Mouse (Mus musculus): ENCODE data around the gene Haus3.
A peak's percentile ranks its signal among the peaks of the same experiment; 100 is the strongest.

Haus3 gene

DNA sequence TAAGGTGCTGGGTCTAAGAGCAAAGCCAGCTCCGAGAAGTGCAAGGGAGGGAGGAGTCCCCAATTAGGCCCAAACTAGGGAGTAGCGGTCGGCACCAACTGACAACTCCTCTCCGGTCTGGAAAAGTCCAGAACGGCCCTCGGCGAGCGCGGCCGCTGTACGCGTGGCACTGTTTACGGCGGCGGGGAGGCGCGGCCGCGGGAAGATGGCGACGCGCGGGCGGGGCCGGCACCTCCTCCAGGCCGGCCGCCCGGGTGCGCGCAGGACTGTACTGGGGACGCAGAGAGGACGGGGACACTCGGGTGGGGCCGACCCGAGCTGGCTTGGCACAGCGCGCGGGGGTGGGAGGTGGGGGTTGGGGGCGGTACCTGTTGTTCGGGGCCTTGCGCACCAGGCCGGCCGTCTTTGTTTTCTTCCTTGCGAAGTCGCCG, 17.6 kb upstream of the Haus3 start:
- peak; percentile 19 to 45 for DNase-seq (ENCODE audit: low spot score in 2 of 2)

DNA sequence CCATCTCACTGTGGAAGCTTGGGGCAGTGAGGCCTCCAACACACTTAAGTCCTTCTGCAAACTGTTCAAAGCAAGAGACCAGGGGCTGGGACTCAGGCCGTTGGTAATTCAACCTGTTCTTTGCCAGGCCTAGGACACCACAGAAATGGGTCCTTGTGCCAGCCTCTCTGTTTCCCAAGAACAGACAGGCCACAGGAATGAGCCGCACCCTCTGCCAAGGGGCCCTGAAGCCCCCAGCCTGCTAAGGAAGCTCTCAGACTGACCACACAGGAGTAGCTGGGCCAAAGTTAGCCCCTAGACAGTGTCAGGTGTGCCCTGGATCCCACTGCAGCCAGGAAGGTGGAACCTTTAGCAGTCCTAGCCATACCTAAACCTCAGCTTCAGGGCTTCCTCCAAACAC, 17.1 kb upstream of the Haus3 start:
- DNase-seq (ENCODE audit: low spot score in 2 of 2), result peak in 1 of 2 experiments; percentile 14

DNA sequence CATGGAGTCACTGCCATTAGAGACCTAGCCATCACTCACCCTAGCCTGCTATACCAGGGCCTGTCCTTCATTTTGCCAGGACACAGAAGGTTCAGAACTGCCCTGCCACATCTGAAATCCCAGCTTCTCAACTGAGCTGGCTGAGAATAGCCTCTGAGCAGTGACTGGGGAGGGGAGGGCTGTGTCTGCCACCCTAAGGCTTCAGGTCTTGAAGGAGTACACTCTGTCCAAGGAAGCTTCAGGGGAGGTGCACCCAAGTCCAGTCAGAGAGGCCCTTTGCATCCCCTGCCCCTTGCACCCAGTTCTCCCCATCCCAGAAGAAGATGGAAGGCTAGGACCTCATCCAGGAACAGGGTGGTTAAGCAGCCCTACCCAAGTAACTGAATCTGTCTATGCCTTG, 16.5 kb upstream of the Haus3 start:
- peak in 1 of 2 experiments; percentile 15 for DNase-seq (ENCODE audit: low spot score in 2 of 2)

DNA sequence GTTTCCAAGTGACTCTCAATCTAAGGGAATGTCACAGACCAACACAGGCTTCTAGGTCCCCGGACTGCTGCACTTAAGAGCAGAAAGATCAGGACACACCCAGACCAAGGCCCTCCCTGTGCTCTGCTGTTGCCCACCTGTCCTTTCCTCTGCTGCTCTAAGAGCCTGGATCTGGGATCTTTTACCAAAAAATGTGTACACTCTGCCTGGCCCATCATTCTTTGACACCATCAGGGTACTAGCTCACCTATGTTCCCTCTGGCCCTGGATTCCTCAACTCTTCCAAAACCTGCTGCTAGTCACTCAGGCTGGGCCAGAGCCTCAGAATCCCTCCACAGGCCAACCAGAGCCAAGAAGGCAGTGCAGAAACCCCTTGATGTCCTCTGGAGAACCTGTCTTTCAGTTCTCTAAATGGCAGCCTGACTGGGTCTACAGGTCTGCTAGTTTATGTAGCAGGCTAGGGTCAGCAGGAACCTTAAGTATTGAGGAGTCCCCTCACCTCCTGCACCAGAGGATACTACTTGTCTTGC, 15.8 kb upstream of the Haus3 start:
- no peak for DNase-seq (ENCODE audit: low spot score in 2 of 2)

DNA sequence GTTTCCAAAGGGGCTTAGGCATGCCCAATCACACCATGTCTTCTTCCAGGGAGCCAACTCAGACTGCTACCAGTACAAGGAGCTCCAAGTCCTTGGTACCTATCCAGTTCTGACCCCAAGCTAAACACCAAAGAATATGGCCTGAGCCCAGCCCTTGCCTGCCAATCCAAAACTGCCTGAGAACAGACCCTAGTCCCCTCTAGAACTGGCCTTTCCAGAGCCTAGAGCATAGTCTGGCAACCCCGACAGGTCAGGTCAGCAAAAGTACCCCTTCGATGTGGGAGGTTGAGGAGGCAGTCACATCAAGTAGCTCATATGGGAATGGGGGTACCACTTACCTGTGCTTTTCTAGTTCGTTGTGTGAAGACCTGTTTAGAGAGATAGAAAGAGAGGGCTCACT, 14.6 kb upstream of the Haus3 start:
- DNase-seq (ENCODE audit: low spot score in 2 of 2), result no peak

DNA sequence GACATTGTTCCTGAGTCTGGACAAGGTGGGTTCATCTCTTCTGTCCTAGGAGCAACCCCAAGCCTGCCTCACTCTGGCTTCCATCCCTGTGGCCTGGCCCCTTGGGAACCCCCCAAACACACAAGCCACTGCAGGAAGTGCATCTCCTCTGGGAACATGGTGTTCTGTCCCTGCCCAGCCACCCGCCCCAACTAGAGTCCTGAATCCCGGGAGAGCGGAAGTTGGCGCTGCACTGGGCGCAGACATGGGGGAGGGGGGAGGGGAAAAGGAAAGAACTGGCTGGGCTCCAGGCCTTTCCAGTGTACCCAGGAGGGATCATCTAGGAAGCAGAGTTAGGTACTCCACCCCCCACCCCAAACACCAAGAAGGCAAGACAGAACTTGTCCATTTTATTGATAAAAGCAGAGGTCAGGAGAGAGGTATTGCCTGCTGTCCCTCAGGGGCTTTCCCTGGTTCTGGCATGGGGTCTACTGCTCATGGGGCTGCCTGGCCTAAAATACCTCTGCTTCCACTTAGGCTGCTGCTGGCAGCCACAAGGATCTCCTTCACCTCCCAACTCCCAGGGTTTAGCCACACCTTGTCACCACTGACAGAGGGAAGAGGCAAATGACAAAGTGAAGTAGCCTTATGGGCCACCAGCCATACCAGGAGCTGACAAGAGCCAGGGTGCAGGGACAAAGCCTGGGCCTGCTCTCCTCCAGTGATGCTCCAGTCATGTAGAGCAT, 14.0 kb upstream of the Haus3 start:
- peak in 1 of 2 experiments; percentile 15 for DNase-seq (ENCODE audit: low spot score in 2 of 2)

DNA sequence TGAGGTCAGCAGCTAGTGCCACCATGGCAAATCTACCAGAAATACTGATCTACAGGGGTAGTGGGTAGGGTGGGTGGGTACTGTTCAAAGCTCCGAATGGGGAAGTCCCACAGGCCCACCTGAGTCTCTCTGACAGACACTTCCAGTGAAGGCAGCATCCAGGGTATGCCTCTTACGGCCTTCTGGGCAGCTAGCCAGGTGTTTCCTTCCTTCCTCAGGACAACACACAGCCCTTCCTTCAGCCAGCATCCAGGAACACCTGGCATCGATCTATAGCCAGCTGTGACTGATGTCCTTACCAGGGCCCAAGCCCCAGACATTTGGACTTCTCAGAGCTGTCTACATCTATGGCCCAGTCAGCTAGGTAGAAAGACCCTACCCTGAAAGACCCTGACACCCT, 13.2 kb upstream of the Haus3 start:
- peak in 1 of 2 experiments; percentile 14 for DNase-seq (ENCODE audit: low spot score in 2 of 2)

DNA sequence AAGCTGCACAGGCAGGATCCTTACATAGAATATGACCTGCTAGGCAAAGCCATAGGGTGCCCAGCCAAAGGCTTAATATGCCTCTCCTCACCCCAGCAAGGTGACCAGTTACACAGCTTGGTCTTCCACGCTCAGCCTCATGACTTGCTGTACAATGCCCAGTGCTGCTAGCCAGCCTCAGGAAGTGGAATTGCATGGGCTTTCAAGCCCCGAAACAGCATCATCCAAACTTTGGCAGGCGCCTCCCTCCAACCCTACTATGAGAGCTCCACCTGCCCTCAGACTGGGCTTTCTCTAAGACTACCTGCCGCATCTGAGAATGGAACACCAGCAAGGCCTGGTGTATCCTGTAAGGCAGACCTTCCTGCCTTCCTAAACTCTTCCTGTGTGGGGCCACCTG, 8.5 kb upstream of the Haus3 start:
- no peak for DNase-seq (ENCODE audit: low spot score in 2 of 2)

DNA sequence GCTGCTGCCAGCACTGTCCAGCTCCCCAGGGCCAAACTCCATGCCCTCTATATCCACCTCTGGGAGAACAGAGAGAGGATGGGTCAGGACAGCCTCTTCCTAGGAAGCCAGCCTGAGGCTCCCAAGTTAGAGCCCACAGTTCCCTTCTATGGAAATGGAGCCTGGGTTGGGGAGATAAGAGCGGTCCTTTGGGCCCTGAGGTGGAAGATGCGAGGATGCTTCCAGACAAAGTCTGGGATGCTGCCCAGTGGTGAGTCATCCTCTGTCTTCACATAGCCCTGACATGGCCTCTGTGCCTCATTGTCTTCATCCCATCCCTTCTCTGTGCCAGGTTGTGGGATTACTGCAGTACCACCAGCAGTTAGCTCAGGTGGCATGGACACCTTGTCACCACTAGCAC, 7.8 kb upstream of the Haus3 start:
- DNase-seq (ENCODE audit: low spot score in 2 of 2), result no peak

DNA sequence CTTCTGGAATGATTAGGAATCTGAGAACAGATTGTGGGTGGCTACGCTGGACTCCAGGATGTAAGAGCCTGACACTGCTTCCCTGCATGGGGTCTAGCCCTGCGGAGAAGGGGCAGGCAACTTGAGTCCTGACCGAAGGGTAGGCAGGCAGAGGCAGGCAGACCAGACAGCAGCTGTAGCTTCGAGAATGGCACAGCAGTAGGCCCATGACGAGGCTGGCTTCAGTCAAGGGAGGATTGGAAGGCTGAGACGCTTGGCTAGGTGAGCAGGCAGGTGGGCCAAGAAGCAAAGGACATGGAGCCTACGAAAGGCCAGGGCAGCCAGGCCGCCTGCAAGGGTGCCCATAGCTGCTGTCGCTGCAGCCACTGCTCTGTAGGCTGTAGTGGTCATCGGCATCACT, 7.4 kb upstream of the Haus3 start:
- peak in 1 of 2 experiments; percentile 17 for DNase-seq (ENCODE audit: low spot score in 2 of 2)

DNA sequence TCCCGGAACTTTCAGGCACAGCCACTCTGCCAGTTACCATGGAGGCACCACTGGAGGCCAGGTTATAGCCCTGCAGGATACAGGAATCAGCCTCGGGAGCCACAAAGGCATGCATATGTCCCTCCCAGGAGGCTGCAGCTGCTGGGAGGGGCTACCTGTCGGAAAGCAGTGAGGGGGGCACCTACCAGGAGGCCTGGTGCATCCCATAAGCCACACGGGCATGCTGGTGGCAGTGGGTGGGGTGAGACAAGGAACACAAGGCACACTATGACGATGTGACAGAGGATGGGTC, 6.0 kb upstream of the Haus3 start:
- peak in 1 of 2 experiments; percentile 19 for DNase-seq (ENCODE audit: low spot score in 2 of 2)

DNA sequence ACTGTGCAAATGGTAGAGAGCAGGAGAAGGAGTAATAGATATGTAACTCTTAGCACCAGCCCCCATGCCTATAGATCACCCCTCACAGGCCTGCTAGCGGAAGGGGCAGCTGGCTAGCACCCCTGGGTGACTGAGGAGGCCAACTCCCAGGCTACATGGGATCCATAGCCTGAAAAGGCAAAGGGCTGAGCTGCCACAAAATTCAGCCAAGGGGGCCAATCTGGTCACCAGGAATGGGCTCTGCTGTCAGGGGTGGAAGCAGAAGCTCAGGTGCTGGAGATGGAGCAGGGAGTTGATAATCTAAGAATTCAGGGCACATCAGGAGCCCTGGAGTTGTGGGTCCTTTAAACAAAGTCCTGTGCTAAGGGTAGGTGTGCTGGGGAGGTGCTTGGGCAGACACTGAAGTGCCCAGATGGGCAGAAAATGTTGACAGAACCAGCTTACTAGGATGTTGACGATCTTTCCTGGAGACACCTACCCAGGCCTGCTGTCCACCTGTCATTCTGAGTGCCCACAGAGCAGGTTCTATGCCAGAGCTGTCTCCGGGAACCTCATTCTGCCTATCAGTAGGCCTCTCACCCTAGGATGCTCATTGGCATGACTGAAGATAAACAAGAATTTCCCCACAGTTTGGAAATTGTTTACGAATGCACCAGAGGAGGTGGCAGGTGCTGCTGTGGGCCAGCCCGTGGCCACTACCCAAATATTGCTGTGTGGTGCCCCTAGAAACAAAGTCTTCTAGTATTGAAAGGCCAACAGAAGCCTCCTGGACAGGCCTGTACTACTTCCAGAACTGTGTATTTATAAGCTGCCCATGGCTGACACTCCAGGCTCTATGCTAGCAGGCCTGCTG, 5.4 kb upstream of the Haus3 start:
- DNase-seq (ENCODE audit: low spot score in 2 of 2), result peak in 1 of 2 experiments; percentile 11

DNA sequence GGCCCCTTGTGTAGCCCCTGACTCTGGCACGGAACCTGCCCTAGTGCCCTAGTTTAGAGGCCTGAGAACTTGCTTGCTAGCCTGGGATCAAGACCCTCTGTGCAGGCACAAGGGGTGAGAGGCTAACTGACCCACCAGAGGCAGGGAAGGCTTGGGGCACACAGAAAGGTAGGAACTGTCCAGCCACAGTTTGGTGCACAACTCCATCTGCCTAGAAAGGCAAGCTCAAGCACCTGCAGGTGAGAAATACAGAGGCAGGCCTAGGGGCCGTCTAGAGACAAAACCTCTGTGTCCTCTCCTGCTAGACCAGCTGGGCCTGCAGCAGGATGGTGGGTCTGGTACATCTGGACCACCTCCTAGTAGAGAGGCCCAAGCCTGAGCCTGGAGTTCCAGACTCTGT, 4.7 kb upstream of the Haus3 start:
- DNase-seq (ENCODE audit: low spot score in 2 of 2), result peak in 1 of 2 experiments; percentile 18

DNA sequence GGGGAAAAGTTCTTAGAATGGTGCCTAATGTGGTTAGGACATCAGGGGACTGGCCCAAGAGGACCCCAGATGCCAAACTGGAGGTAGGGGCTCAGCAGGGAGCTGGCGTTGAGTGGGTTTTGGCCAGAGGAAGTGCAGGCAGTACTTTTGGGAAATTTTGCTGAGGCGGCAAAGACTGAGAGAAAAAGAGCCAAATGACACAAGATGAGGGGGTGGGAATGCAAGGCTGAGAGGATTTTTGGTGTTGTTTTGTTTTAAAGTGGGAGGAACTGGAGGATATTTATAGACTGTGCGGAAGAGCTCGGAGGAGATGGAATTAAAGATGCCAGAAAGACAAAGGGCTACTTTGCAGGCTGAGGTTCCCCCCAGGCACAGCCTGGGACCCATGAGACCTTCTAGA, 1.4 kb upstream of the Haus3 start:
- DNase-seq (ENCODE audit: low spot score in 2 of 2), result no peak

DNA sequence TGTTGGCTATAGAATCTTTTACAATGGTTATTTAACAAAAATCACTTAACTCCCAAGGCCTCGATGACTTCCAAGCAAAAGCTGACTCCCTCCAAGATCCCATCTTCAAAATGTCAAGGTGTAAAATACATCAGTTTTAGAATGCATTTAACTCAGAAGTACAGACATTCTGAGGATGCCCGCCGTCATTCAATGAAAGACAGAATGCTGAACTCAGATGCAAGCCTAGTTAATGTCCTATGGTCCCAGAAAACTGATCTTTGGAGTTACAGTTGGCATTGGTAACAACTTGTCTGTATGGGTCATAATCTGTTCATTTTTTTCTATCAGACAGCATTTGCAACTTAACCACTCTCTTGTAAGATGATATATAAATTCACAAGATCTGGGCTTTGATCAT, 627 bp upstream of the Haus3 start:
- no peak for DNase-seq (ENCODE audit: low spot score in 2 of 2)

DNA sequence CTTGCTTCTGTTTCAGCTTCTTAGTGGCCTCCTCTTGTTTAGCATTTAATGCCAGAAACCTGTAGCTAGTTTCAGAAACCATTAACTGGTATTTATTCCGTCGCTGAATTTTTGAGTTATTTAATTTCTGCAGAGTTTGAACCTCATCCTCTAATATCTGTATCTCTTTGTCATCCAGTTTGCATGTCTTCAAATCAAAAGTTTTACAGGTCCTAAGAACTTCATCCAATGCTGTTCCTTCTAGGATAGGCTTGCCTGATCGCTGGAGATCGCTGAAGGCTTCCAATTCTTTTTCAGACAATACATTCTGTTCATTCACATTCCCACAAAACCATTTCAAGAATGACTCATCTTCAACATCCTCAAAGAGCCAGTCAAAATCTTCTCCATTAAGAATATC, 1.5 kb downstream of the Haus3 start:
- DNase-seq (ENCODE audit: low spot score in 2 of 2), result no peak

DNA sequence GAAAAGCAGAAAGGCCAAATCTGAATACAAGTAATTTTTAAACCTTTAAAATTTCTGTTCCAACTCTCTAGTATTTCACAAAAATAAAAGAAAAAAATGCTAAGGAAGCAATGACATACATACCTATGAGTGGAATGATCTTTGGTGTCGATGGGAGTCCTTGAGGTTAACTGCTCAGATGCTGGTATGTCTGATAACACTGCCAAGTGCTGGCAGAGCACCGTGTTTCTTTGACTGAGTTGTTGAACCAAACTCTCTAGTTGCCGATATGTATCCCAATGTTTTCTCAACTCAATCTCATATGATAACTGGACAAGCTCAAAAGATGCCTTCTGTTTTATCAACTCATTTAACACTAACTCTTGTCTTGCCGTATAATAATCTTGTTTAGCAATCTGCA, 3.5 kb downstream of the Haus3 start:
- no peak for DNase-seq (ENCODE audit: low spot score in 2 of 2)

DNA sequence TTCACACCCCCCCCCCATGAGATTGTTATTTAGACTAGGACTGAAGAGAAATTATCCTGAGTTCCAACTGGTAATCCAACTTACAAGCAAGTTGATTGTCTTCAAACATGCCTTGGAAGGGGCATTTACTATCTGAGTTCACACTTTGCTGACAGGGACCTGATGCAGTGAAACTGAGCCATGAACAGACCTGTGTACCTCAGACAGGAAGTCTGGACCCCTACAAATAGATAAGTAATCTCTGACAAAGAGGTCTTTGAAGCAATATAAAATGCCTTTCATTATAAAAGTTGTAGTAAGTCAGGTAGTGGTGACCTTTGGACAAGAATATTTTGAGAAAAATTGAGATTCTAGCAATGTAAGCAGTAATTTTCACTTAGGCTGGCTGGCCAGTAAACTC, 20.9 kb downstream of the Haus3 start:
- no peak for DNase-seq (ENCODE audit: low spot score in 2 of 2)

DNA sequence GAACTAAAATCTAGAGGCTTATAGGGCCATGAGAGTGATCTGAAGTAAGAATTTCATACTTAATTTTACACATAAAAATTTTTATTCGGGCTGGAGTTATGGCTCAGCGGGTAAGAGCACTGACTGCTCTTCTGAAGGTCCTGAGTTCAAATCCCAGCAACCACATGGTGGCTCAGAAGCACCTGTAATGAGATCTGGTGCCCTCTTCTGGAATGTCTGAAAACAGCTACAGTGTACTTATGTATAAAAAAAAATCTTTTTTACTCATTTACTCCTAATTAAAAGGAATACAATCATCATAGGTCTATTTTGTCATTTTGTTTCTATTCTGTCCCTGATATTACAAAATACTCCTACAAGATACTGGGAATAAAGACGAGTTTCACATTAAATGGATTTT, 21.8 kb downstream of the Haus3 start:
- DNase-seq (ENCODE audit: low spot score in 2 of 2), result no peak

DNA sequence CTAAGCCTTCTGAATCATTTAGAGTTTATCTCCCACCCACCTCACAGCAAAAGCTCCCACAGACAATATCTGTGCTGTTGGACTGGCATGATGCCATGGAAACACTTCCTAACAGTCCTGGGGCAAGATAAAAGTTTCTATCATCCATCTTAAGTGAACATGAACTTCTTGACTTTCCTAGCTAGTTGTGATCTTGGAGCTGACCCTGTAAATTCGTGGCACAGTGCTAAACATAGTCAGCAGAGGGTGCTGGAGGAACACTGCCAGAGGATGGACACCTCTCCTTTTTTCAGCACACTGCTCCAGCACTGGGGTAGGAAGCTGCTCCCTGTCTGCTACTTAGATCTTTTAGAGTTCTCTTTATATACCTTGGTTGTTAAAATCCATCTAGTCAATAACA, 29.6 kb downstream of the Haus3 start:
- peak in 1 of 2 experiments; percentile 11 for DNase-seq (ENCODE audit: low spot score in 2 of 2)

DNA sequence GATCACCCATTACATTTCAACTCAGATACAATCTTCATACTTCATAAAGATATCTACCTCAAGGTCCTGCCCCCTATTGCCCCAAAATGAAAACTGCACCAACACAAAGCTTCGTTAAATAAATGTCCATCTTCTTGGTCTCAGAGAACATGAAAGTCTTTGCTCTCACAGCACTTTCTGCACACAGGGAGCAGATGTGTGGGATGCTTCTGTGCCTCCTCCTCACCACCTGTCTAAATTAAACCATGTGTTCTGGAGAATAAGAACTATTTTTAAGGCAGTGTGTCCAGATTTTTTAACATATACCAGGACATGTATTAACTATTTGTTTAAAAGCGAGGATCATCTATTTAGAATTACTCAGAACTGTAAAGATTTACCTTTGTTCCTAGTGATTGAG, 36.6 kb downstream of the Haus3 start:
- no peak for DNase-seq (ENCODE audit: low spot score in 2 of 2)

DNA sequence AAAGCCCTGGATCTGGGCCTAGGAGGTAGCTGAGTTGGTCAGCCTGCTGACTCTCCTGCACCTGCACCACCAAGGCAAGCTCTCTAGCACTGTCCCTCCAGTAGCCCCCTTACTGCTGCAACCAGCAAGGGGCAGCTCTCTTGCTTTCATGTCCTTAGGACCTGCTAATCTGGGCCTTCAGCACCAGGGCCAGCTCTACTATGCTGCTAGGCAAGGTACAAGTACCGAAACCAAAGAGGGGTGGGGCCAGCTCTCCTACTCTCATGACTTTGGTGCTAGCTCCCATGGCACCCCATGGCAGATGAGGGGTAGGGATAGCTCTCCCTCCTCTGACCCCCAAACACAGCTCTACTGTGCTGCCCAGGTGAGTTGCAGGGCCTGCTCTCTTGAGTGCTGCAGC, 45.2 kb downstream of the Haus3 start:
- no peak for DNase-seq (ENCODE audit: low spot score in 2 of 2)
